Mouse (Mus musculus): ENCODE measurements at regions not wholly inside any gene's neighbourhood (a gene's known extent, or its start where the extent isn't known, plus 50 kb on each side); places are given as distances from the start of the nearest gene placed in this dataset.

DNA sequence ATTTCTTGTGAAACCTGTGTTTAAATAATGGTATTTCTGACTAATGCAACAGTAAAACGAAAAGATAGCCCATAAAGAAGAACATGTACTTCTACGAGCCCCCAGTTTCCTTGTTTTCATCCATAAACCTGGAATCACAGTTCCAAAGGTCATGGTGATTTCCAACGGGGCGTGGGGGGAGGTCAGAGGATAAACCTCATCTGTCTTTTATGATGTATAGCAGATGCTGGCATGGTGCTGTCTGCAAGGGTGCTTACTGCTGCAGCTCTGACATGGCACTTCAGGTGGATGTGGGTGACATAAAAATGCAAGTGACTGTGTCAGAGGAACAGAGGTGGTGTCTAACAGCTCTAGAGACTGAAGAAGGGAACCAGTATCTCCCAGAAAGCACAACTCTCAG lies 260.5 kb downstream of the Nuf2 start:
- Histone ChIP-seq H3K4me3 (no peak overlapping the region), H3K4me1 (peaks cover 4% of the 10 kb centered on the region; the same call in 1 of the 2 replicates), H3K27me3 (ENCODE audit: low read depth, poor library complexity, severe bottlenecking) (0 out of 2 replicates have a peak, but pooled peaks cover 4% of the 10 kb centered on the region), H3K36me3 (no peaks in the 10 kb centered on the region), H3K9me3 (replicated peaks) (no peaks in the 10 kb centered on the region), H3K27ac (no peak overlapping the region)
- DNase-seq (ENCODE audit: low spot score), result no peak
- WGBS, result 59% methylated on average over 4 of the region's 4 CpGs

DNA sequence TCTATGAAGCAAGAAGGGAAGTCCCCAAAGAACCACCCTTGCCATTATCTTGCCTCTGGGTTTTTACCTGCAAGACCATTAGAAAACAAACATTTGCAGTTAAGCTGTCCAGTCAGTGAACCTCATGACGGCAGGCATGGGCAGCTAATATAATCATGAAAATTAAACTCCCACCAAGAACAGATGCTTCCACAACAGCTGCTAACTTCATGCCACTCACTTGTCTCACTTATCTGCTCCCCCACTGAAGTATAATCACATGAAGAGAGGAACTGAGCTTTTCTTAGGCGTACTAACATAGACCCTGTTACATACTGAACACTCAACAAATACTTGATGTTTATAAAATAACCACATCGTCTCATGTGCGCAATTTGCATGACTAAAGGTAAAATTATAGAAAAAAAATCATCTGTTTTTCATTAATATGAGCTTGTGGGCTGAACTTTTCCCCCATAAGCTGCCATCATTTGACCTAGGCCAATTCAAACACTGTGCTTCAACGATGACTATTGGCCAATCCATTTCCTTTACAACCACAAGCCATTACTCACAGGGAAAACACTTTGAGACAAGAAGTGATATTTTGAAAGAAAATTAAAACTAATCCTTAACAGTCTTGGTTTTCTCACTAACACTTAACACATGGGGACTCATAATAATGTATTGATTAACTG lies 267.1 kb downstream of the Nuf2 start:
- no peak overlapping the region for H3K27ac ChIP-seq
- no peaks in the 10 kb centered on the region for H3K36me3 ChIP-seq
- DNase-seq (ENCODE audit: low spot score), result no peak
- peaks cover 23% of the 10 kb centered on the region for H3K4me1 ChIP-seq
- H3K27me3 ChIP-seq (ENCODE audit: low read depth, poor library complexity, severe bottlenecking), result no peaks in the 10 kb centered on the region
- H3K9me3 ChIP-seq (replicated peaks), result no peaks in the 10 kb centered on the region
- WGBS, result 51% methylated on average over 5 of the region's 5 CpGs
- no peak overlapping the region for H3K4me3 ChIP-seq

- no peak overlapping the region for H3K4me3 ChIP-seq
- H3K27me3 ChIP-seq (ENCODE audit: low read depth, poor library complexity, severe bottlenecking), result no peaks in the 10 kb centered on the region
- WGBS, result 35% methylated on average over 7 of the region's 7 CpGs
- DNase-seq (ENCODE audit: low spot score), result no peak
- H3K27ac ChIP-seq, result peak overlapping the region; percentile 36; the same call in 1 of the 2 replicates
- peaks cover 15% of the 10 kb centered on the region for H3K4me1 ChIP-seq
- no peaks in the 10 kb centered on the region for H3K36me3 ChIP-seq
- no peaks in the 10 kb centered on the region for H3K9me3 ChIP-seq (replicated peaks)
Observed at GRCm38 (mm10) chr1:169254250-169254937, 276.9 kb downstream of the Nuf2 start.

DNA sequence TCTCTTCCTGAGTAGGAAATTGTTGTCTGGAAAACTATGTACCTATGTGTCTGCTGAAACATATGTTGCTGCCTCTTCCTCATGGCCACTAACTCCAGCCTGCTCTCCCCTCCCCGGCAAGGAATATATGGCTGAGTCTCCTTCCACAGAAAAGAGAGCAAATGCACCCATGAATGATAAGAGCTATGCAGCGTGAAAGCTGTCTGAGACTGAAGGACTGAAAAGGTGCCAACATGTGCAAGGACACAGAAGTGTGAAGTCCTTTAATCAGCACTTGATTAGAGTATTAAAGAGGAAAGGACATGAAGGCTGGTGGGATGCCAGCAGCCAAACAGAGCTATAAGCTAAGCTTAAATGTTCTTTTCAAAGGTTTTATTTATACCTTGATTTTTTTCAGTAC lies 279.1 kb downstream of the Nuf2 start:
- Histone ChIP-seq H3K27me3 (ENCODE audit: low read depth, poor library complexity, severe bottlenecking) (no peaks in the 10 kb centered on the region), H3K4me1 (peaks cover 18% of the 10 kb centered on the region), H3K4me3 (no peak overlapping the region), H3K9me3 (replicated peaks) (no peaks in the 10 kb centered on the region), H3K27ac (no peak overlapping the region), H3K36me3 (no peaks in the 10 kb centered on the region)
- WGBS, result 53% methylated on average over 2 of the region's 2 CpGs
- DNase-seq (ENCODE audit: low spot score), result no peak

DNA sequence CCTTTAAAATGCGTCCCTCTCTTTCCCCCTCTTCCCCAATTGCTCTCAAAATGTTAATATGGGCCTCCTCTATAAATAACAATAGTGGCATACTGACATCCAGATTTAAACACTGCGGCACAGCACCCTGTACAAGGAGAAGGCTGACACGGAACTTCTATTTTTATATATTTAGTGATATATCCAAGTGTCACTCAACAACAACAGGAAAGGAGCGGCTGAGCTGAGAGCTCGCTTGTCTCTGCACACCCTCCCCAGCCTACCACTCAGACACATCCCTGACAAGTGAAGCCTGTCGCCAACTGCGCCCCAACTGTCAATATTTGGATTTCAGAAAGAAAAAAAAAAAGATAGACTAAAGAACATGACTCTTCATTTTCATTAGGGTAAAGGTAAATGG lies 282.2 kb downstream of the Nuf2 start:
- WGBS, result 89% methylated on average over 7 of the region's 7 CpGs
- no peak for DNase-seq (ENCODE audit: low spot score)
- H3K4me1 ChIP-seq, result peaks cover 16% of the 10 kb centered on the region
- no peaks in the 10 kb centered on the region for H3K27me3 ChIP-seq (ENCODE audit: low read depth, poor library complexity, severe bottlenecking)
- no peaks in the 10 kb centered on the region for H3K36me3 ChIP-seq
- H3K27ac ChIP-seq, result no peak overlapping the region
- H3K4me3 ChIP-seq, result no peak overlapping the region
- no peaks in the 10 kb centered on the region for H3K9me3 ChIP-seq (replicated peaks)

- WGBS, result 66% methylated on average over 2 of the region's 2 CpGs
- H3K36me3 ChIP-seq, result no peaks in the 10 kb centered on the region
- peaks cover 51% of the 10 kb centered on the region for H3K4me1 ChIP-seq
- H3K4me3 ChIP-seq, result no peak overlapping the region
- no peaks in the 10 kb centered on the region for H3K9me3 ChIP-seq (replicated peaks)
- peak overlapping the region; percentile 50; the same call in 1 of the 2 replicates for H3K27ac ChIP-seq
- DNase-seq (ENCODE audit: low spot score), result no peak
- no peaks in the 10 kb centered on the region for H3K27me3 ChIP-seq (ENCODE audit: low read depth, poor library complexity, severe bottlenecking)
Observed at GRCm38 (mm10) chr1:169240377-169240776, 290.9 kb downstream of the Nuf2 start.

DNA sequence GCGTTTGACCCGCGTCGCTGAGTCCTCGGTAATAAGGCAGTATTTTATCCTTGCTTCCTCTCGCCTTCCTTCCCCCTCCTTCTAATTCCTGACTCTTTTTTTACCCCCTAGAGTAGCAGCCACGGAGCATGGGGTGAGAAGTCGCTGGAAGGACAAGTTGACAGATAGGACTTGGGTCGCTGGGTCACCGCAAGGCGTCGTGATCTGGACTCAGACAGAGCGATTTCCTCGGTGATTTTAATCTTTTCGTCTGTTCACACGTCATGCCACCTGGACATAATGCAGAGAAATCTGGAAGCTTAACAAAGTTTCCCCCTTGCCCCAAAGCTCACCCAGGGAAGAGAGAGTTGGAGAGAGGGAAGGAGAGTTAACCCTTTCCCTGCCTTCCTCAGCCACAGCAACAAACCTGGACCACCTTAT lies 292.6 kb downstream of the Nuf2 start:
- WGBS, result 3% methylated on average over 16 of the region's 16 CpGs
- peak; percentile 86 for DNase-seq (ENCODE audit: low spot score)
- H3K36me3 ChIP-seq, result no peaks in the 10 kb centered on the region
- peaks cover 57% of the 10 kb centered on the region for H3K4me1 ChIP-seq
- H3K27me3 ChIP-seq (ENCODE audit: low read depth, poor library complexity, severe bottlenecking), result no peaks in the 10 kb centered on the region
- no peaks in the 10 kb centered on the region for H3K9me3 ChIP-seq (replicated peaks)
- peak overlapping the region; percentile 31 for H3K4me3 ChIP-seq
- peak overlapping the region; percentile 75; the same call in 1 of the 2 replicates for H3K27ac ChIP-seq

- Histone ChIP-seq H3K36me3 (no peaks in the 10 kb centered on the region), H3K27me3 (ENCODE audit: low read depth, poor library complexity, severe bottlenecking) (no peaks in the 10 kb centered on the region), H3K4me3 (no peak overlapping the region), H3K4me1 (peaks cover 49% of the 10 kb centered on the region), H3K27ac (peak overlapping the region; percentile 56; the same call in 1 of the 2 replicates), H3K9me3 (replicated peaks) (no peaks in the 10 kb centered on the region)
- DNase-seq (ENCODE audit: low spot score), result no peak
- WGBS, result 8% methylated on average over 2 of the region's 2 CpGs
Observed at GRCm38 (mm10) chr1:169235276-169235681, 296.0 kb downstream of the Nuf2 start.

DNA sequence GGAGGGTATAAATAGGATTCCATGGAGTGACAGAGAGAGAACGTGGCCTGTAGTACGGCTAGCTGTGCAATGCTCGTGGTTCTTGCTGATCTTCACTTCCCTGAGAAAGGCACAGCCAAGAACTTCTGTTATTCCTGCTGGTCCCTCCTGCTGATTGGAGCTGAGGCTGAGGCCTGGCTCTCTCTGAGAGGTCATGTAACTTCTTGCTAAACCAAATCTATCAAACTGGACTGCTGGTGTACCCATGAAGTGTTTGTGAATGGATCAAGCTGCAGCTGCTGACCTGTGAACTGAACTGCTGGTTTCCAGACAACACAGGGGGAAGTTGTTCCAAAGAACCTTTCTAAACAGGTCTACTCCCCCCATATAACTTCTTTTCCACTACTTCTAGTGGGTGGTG lies 297.9 kb downstream of the Nuf2 start:
- Histone ChIP-seq H3K27me3 (ENCODE audit: low read depth, poor library complexity, severe bottlenecking) (no peaks in the 10 kb centered on the region), H3K4me3 (no peak overlapping the region), H3K4me1 (peaks cover 30% of the 10 kb centered on the region), H3K9me3 (replicated peaks) (no peaks in the 10 kb centered on the region), H3K27ac (no peak overlapping the region), H3K36me3 (no peaks in the 10 kb centered on the region)
- WGBS, result 81% methylated on average over 3 of the region's 3 CpGs
- DNase-seq (ENCODE audit: low spot score), result no peak

GRCm38 (mm10) chr1:169230097-169230496 lies 301.2 kb downstream of the Nuf2 start:
- Histone ChIP-seq H3K4me3 (no peak overlapping the region), H3K27ac (no peak overlapping the region), H3K4me1 (peaks cover 2% of the 10 kb centered on the region), H3K36me3 (no peaks in the 10 kb centered on the region), H3K27me3 (ENCODE audit: low read depth, poor library complexity, severe bottlenecking) (no peaks in the 10 kb centered on the region), H3K9me3 (replicated peaks) (no peaks in the 10 kb centered on the region)
- DNase-seq (ENCODE audit: low spot score), result no peak
- 52% methylated on average over 4 of the region's 4 CpGs for WGBS

- Histone ChIP-seq H3K4me3 (no peak overlapping the region), H3K27ac (no peak overlapping the region), H3K9me3 (replicated peaks) (no peaks in the 10 kb centered on the region), H3K27me3 (ENCODE audit: low read depth, poor library complexity, severe bottlenecking) (no peaks in the 10 kb centered on the region), H3K4me1 (no peaks in the 10 kb centered on the region), H3K36me3 (no peaks in the 10 kb centered on the region)
- 93% methylated on average over 2 of the region's 2 CpGs for WGBS
- DNase-seq (ENCODE audit: low spot score), result no peak
Observed at GRCm38 (mm10) chr1:169224431-169224830, 306.8 kb downstream of the Nuf2 start.

DNA sequence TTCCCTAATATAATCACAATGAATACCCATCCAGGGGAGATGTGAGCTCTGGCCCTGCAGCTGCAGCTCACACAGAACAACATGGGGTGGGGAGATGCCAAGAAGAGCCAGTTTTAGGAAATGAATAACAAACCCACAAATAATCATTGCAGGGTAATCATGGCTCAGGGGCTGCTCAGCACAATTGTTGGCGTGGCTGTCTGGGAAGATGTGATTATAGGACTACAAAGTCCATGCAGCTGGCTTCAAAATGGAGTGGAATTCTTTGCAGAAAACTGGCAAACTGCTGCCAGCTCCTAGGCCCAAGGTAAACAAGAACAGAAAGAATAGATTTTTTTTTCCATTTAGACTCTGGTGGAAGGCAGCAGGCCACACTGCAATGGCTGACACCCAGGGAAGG lies 343.6 kb downstream of the Nuf2 start:
- Histone ChIP-seq H3K4me1 (no peaks in the 10 kb centered on the region), H3K36me3 (no peaks in the 10 kb centered on the region), H3K4me3 (no peak overlapping the region), H3K9me3 (replicated peaks) (no peaks in the 10 kb centered on the region), H3K27ac (no peak overlapping the region), H3K27me3 (ENCODE audit: low read depth, poor library complexity, severe bottlenecking) (no peaks in the 10 kb centered on the region)
- DNase-seq (ENCODE audit: low spot score), result no peak
- WGBS, result 76% methylated on average over 1 of the region's 1 CpGs

DNA sequence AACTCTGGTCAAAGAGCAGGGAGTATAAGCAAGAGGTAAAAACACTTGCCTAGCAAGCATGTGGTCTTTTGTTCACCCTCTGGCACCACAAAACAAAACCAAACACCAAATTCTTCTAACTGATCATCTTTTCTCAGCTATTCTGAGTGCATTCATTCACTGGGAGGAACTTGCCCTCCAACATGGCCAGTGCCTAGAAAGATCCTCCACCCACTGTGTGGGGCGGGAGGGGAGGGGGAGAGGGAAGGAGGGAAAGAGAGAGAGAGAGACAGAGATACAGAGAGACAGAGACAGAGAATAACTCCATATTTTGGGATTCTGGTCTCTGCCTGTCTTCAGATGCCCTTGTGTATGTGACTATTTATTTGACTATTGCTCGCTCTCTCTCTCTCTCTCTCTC lies 360.9 kb downstream of the Nuf2 start:
- 87% methylated on average over 2 of the region's 2 CpGs for WGBS
- Histone ChIP-seq H3K36me3 (no peaks in the 10 kb centered on the region), H3K4me3 (no peak overlapping the region), H3K9me3 (replicated peaks) (no peaks in the 10 kb centered on the region), H3K27ac (no peak overlapping the region), H3K4me1 (no peaks in the 10 kb centered on the region), H3K27me3 (ENCODE audit: low read depth, poor library complexity, severe bottlenecking) (no peaks in the 10 kb centered on the region)
- no peak for DNase-seq (ENCODE audit: low spot score)
